Mouse (Mus musculus): Measurements from ENCODE around the gene Kiz. TPM values are rescaled to one million over a fixed set of nuclear protein-coding genes. Genes with fewer than 3 reads are reported as not detected.

The Kiz gene
- polyA plus RNA-seq, 1 experiment, result 20.6 TPM

GRCm38 (mm10) chr2:146958951-146959821 is 103.5 kb downstream of the Kiz start:
- TF ChIP-seq CTCF (IDR thresholded peaks at IDR 0.05; ENCODE audit: borderline replicate concordance, insufficient read depth, low read depth, low read length) (peak; percentile 75), POLR2A (IDR thresholded peaks at IDR 0.05; ENCODE audit: borderline replicate concordance, insufficient read depth, low read length) (no peak)
- peak; percentile 71 to 82 for DNase-seq
- 3% methylated on average over 21 of the region's 21 CpGs for WGBS
- no peaks in the 10 kb centered on the region for H3K4me1 ChIP-seq (ENCODE audit: control insufficient read depth, insufficient read depth, low read length)
- H3K4me3 ChIP-seq (replicated peaks; ENCODE audit: insufficient read depth, low read depth, low read length), result peak overlapping the region; percentile 23
- peak overlapping the region; percentile 20; the same call in 1 of the 2 replicates for H3K27ac ChIP-seq (ENCODE audit: insufficient read depth, low read length)
- no peaks in the 10 kb centered on the region for H3K27me3 ChIP-seq (ENCODE audit: control insufficient read depth, insufficient read depth, low read length)

- no peak for TF ChIP-seq POLR2A (IDR thresholded peaks at IDR 0.05; ENCODE audit: borderline replicate concordance, insufficient read depth, low read length)
- TF ChIP-seq CTCF (IDR thresholded peaks at IDR 0.05; ENCODE audit: borderline replicate concordance, insufficient read depth, low read depth, low read length), result no peak
- 77% methylated on average over 3 of the region's 3 CpGs for WGBS
- Histone ChIP-seq H3K4me3 (replicated peaks; ENCODE audit: insufficient read depth, low read depth, low read length) (no peak overlapping the region), H3K27me3 (ENCODE audit: control insufficient read depth, insufficient read depth, low read length) (no peaks in the 10 kb centered on the region), H3K27ac (ENCODE audit: insufficient read depth, low read length) (no peak overlapping the region), H3K4me1 (ENCODE audit: control insufficient read depth, insufficient read depth, low read length) (no peaks in the 10 kb centered on the region)
- no peak for DNase-seq
These were observed 119.4 kb downstream of the Kiz start for GRCm38 (mm10) chr2:146975024-146975423.

- no peak overlapping the region for H3K4me3 ChIP-seq (replicated peaks; ENCODE audit: insufficient read depth, low read depth, low read length)
- 13% methylated on average over 3 of the region's 3 CpGs for WGBS
- no peak overlapping the region for H3K27ac ChIP-seq (ENCODE audit: insufficient read depth, low read length)
- no peak for DNase-seq
- no peak for TF ChIP-seq POLR2A (IDR thresholded peaks at IDR 0.05; ENCODE audit: borderline replicate concordance, insufficient read depth, low read length)
- no peak for TF ChIP-seq CTCF (IDR thresholded peaks at IDR 0.05; ENCODE audit: borderline replicate concordance, insufficient read depth, low read depth, low read length)
- no peaks in the 10 kb centered on the region for H3K4me1 ChIP-seq (ENCODE audit: control insufficient read depth, insufficient read depth, low read length)
- H3K27me3 ChIP-seq (ENCODE audit: control insufficient read depth, insufficient read depth, low read length), result no peaks in the 10 kb centered on the region
These were observed 119.9 kb downstream of the Kiz start for GRCm38 (mm10) chr2:146975453-146976028.

- no peak for TF ChIP-seq POLR2A (IDR thresholded peaks at IDR 0.05; ENCODE audit: borderline replicate concordance, insufficient read depth, low read length)
- TF ChIP-seq CTCF (IDR thresholded peaks at IDR 0.05; ENCODE audit: borderline replicate concordance, insufficient read depth, low read depth, low read length), result no peak
- Histone ChIP-seq H3K27ac (ENCODE audit: insufficient read depth, low read length) (no peak overlapping the region), H3K4me3 (replicated peaks; ENCODE audit: insufficient read depth, low read depth, low read length) (no peak overlapping the region), H3K27me3 (ENCODE audit: control insufficient read depth, insufficient read depth, low read length) (no peaks in the 10 kb centered on the region), H3K4me1 (ENCODE audit: control insufficient read depth, insufficient read depth, low read length) (no peaks in the 10 kb centered on the region)
- WGBS, result 84% methylated on average over 2 of the region's 2 CpGs
- DNase-seq, result no peak
These were observed 127.1 kb downstream of the Kiz start for GRCm38 (mm10) chr2:146982786-146983185.

- no peak for DNase-seq
- WGBS, result 97% methylated on average over 2 of the region's 2 CpGs
- H3K27me3 ChIP-seq (ENCODE audit: control insufficient read depth, insufficient read depth, low read length), result no peaks in the 10 kb centered on the region; the same call in 1 of the 2 replicates
- no peak overlapping the region for H3K4me3 ChIP-seq (replicated peaks; ENCODE audit: insufficient read depth, low read depth, low read length)
- no peak for TF ChIP-seq POLR2A (IDR thresholded peaks at IDR 0.05; ENCODE audit: borderline replicate concordance, insufficient read depth, low read length)
- no peak overlapping the region for H3K27ac ChIP-seq (ENCODE audit: insufficient read depth, low read length)
- H3K4me1 ChIP-seq (ENCODE audit: control insufficient read depth, insufficient read depth, low read length), result no peaks in the 10 kb centered on the region
These were observed 129.2 kb downstream of the Kiz start for GRCm38 (mm10) chr2:146984831-146985230.

- TF ChIP-seq CTCF (IDR thresholded peaks at IDR 0.05; ENCODE audit: borderline replicate concordance, insufficient read depth, low read depth, low read length) (no peak), POLR2A (IDR thresholded peaks at IDR 0.05; ENCODE audit: borderline replicate concordance, insufficient read depth, low read length) (no peak)
- DNase-seq, result no peak
- Histone ChIP-seq H3K27ac (ENCODE audit: insufficient read depth, low read length) (no peak overlapping the region), H3K27me3 (ENCODE audit: control insufficient read depth, insufficient read depth, low read length) (no peaks in the 10 kb centered on the region; the same call in 1 of the 2 replicates), H3K4me3 (replicated peaks; ENCODE audit: insufficient read depth, low read depth, low read length) (no peak overlapping the region), H3K4me1 (ENCODE audit: control insufficient read depth, insufficient read depth, low read length) (no peaks in the 10 kb centered on the region)
- WGBS, result 77% methylated on average over 1 of the region's 1 CpGs
These were observed 130.1 kb downstream of the Kiz start for GRCm38 (mm10) chr2:146985807-146986206.

GRCm38 (mm10) chr2:146986429-146986828 is 130.8 kb downstream of the Kiz start:
- no peak overlapping the region for H3K4me3 ChIP-seq (replicated peaks; ENCODE audit: insufficient read depth, low read depth, low read length)
- H3K4me1 ChIP-seq (ENCODE audit: control insufficient read depth, insufficient read depth, low read length), result no peaks in the 10 kb centered on the region
- no peak overlapping the region for H3K27ac ChIP-seq (ENCODE audit: insufficient read depth, low read length)
- TF ChIP-seq CTCF (IDR thresholded peaks at IDR 0.05; ENCODE audit: borderline replicate concordance, insufficient read depth, low read depth, low read length) (no peak), POLR2A (IDR thresholded peaks at IDR 0.05; ENCODE audit: borderline replicate concordance, insufficient read depth, low read length) (no peak)
- DNase-seq, result no peak
- H3K27me3 ChIP-seq (ENCODE audit: control insufficient read depth, insufficient read depth, low read length), result no peaks in the 10 kb centered on the region; the same call in 1 of the 2 replicates

GRCm38 (mm10) chr2:147007265-147007664 is 151.6 kb downstream of the Kiz start:
- 91% methylated on average over 2 of the region's 2 CpGs for whole genome bisulfite sequencing
- Histone ChIP-seq H3K4me3 (replicated peaks; ENCODE audit: insufficient read depth, low read depth, low read length) (no peak overlapping the region), H3K27me3 (ENCODE audit: control insufficient read depth, insufficient read depth, low read length) (no peaks in the 10 kb centered on the region), H3K27ac (ENCODE audit: insufficient read depth, low read length) (no peak overlapping the region), H3K4me1 (ENCODE audit: control insufficient read depth, insufficient read depth, low read length) (no peaks in the 10 kb centered on the region; the same call in 1 of the 2 replicates)
- TF ChIP-seq POLR2A (IDR thresholded peaks at IDR 0.05; ENCODE audit: borderline replicate concordance, insufficient read depth, low read length), result no peak
- TF ChIP-seq CTCF (IDR thresholded peaks at IDR 0.05; ENCODE audit: borderline replicate concordance, insufficient read depth, low read depth, low read length), result no peak
- DNase-seq, result no peak

Data from cerebellum, adult 2 months (tissue).